ENCODE assay signal across 20 mouse cellular contexts in the genomic region with DNA sequence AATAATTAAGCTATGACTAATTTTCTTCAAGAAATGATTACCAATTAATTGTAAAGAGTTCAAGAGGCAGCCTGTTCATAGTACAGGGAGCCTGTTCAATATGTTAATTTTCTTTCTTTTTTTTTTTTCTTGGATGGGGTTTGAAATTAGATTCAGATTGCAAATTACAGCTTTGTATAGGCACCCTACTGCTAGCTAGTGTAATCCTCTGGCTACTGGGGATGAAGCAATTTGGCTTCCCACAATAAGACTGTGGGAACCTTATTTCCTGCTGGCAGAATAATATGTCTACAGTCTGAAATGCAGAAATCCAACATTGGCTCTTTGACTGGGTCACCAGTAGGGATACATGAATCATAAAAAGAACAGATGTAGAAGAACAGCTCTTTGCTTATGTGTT.
A peak's percentile ranks its signal among the peaks of the same experiment; 100 is the strongest.
DNase-seq lines count a peak whose midpoint lies in the region; ATAC-seq and TF ChIP-seq lines count a peak whose summit lies in the region.
"Had no signal": no experiment of that assay in that cellular context is flagged by ENCODE, and none has a peak within 500 bp of the region (broad histone marks: within the 10 kb centered on the region; RNA-seq: fewer than 3 reads in every experiment).

No protein-coding gene starts in this region.

- H3K36me3 ChIP-seq in hindbrain, embryonic 13.5 days, result no peaks in the 10 kb centered on the region
- H3K36me3 ChIP-seq in hindbrain, embryonic 11.5 days (ENCODE audit: control insufficient read depth, insufficient read depth, low read length), result no peaks in the 10 kb centered on the region
- no peaks in the 10 kb centered on the region for H3K36me3 ChIP-seq in forebrain, embryonic 14.5 days (ENCODE audit: control insufficient read depth, insufficient read depth, low read length)
- no peaks in the 10 kb centered on the region for H3K36me3 ChIP-seq in hindbrain, embryonic 16.5 days (ENCODE audit: control insufficient read depth, insufficient read depth, low read length)
- no peaks in the 10 kb centered on the region for H3K36me3 ChIP-seq in midbrain, postnatal 0 days (ENCODE audit: insufficient read depth, low read length)
- H3K36me3 ChIP-seq: embryonic facial prominence, embryonic 15.5 days; liver, embryonic 12.5 days had no signal

- ATAC-seq in hindbrain, embryonic 13.5 days (ENCODE audit: low FRiP score), result peak; percentile 71; the same call in 1 of the 2 replicates
- ATAC-seq in hindbrain, embryonic 11.5 days (ENCODE audit: low FRiP score), result no peak
- ATAC-seq in forebrain, embryonic 14.5 days, result peak; percentile 74
- peak; percentile 71 for ATAC-seq in hindbrain, embryonic 16.5 days
- no peak for ATAC-seq in midbrain, postnatal 0 days (ENCODE audit: low FRiP score)
- no peak for ATAC-seq in inflammation-experienced regulatory T-cells, adult 6 months
- ATAC-seq in activated CD4-positive, CD25-positive, alpha-beta regulatory T cell, adult 4 months, result no peak
- ATAC-seq: liver, embryonic 12.5 days had no signal

- H3K27ac ChIP-seq in hindbrain, embryonic 13.5 days, result no peak overlapping the region
- no peak overlapping the region for H3K27ac ChIP-seq in hindbrain, embryonic 11.5 days (ENCODE audit: low read depth, low read length)
- no peak overlapping the region for H3K27ac ChIP-seq in forebrain, embryonic 14.5 days (ENCODE audit: low read depth, low read length)
- H3K27ac ChIP-seq in hindbrain, embryonic 16.5 days (ENCODE audit: low read depth, low read length), result no peak overlapping the region
- H3K27ac ChIP-seq in midbrain, postnatal 0 days (ENCODE audit: low read depth, low read length), result no peak overlapping the region
- H3K27ac ChIP-seq: embryonic facial prominence, embryonic 15.5 days; gastrocnemius, adult 2 months; left cerebral cortex, adult 2 months; liver, embryonic 12.5 days had no signal

- H3K4me2 ChIP-seq in hindbrain, embryonic 13.5 days, result no peak overlapping the region
- no peak overlapping the region for H3K4me2 ChIP-seq in hindbrain, embryonic 11.5 days (replicated peaks; ENCODE audit: low read depth, low read length)
- H3K4me2 ChIP-seq in forebrain, embryonic 14.5 days (ENCODE audit: low read length), result no peak overlapping the region
- H3K4me2 ChIP-seq in hindbrain, embryonic 16.5 days (ENCODE audit: low read length), result no peak overlapping the region
- no peak overlapping the region for H3K4me2 ChIP-seq in midbrain, postnatal 0 days (ENCODE audit: low read depth, low read length, poor library complexity, severe bottlenecking)
- H3K4me2 ChIP-seq: embryonic facial prominence, embryonic 15.5 days; heart, embryonic 11.5 days; liver, embryonic 12.5 days; lung, embryonic 14.5 days had no signal

- H3K4me3 ChIP-seq in hindbrain, embryonic 13.5 days, result no peak overlapping the region
- no peak overlapping the region for H3K4me3 ChIP-seq in hindbrain, embryonic 11.5 days (ENCODE audit: low read depth, low read length)
- no peak overlapping the region for H3K4me3 ChIP-seq in forebrain, embryonic 14.5 days (ENCODE audit: low read depth, low read length)
- H3K4me3 ChIP-seq in hindbrain, embryonic 16.5 days (ENCODE audit: low read length), result no peak overlapping the region
- H3K4me3 ChIP-seq in midbrain, postnatal 0 days (ENCODE audit: low read depth, low read length), result no peak overlapping the region
- H3K4me3 ChIP-seq: embryonic facial prominence, embryonic 15.5 days; gastrocnemius, adult 2 months; left cerebral cortex, adult 2 months; liver, embryonic 12.5 days had no signal

- H3K9ac ChIP-seq in hindbrain, embryonic 13.5 days, result no peak overlapping the region
- H3K9ac ChIP-seq in hindbrain, embryonic 11.5 days (ENCODE audit: low read depth, low read length), result no peak overlapping the region
- no peak overlapping the region for H3K9ac ChIP-seq in forebrain, embryonic 14.5 days (ENCODE audit: low read length)
- H3K9ac ChIP-seq in hindbrain, embryonic 16.5 days (ENCODE audit: low read depth, low read length), result no peak overlapping the region
- H3K9ac ChIP-seq in midbrain, postnatal 0 days (replicated peaks; ENCODE audit: low read length, poor library complexity, severe bottlenecking), result no peak overlapping the region
- H3K9ac ChIP-seq: embryonic facial prominence, embryonic 15.5 days; liver, embryonic 12.5 days; lung, embryonic 14.5 days had no signal

- no peak for DNase-seq in hindbrain, embryonic 11.5 days (ENCODE audit: low spot score)
- DNase-seq in forebrain, embryonic 14.5 days (ENCODE audit: low spot score), result peak; percentile 73
- peak; percentile 52 for DNase-seq in midbrain, postnatal 0 days (ENCODE audit: low spot score)
- no peak for DNase-seq in heart, postnatal 4 days
- DNase-seq: cerebellum, postnatal 25 days; gastrocnemius, adult 2 months; heart, postnatal 10 days; kidney, adult 9 months; kidney, postnatal 25 days; lung, embryonic 14.5 days; lung, postnatal 36 days; thymus, postnatal 4 days had no signal

- H3K9me3 ChIP-seq in hindbrain, embryonic 13.5 days, result no peaks in the 10 kb centered on the region
- H3K9me3 ChIP-seq in hindbrain, embryonic 11.5 days (ENCODE audit: control insufficient read depth, low read length), result no peaks in the 10 kb centered on the region
- H3K9me3 ChIP-seq in forebrain, embryonic 14.5 days (replicated peaks; ENCODE audit: control insufficient read depth, low read length), result no peaks in the 10 kb centered on the region
- H3K9me3 ChIP-seq in hindbrain, embryonic 16.5 days (ENCODE audit: control insufficient read depth, low read length), result no peaks in the 10 kb centered on the region
- no peaks in the 10 kb centered on the region for H3K9me3 ChIP-seq in midbrain, postnatal 0 days (ENCODE audit: low read length)
- H3K9me3 ChIP-seq: embryonic facial prominence, embryonic 15.5 days; liver, embryonic 12.5 days had no signal

- TF ChIP-seq CTCF in midbrain, postnatal 0 days (IDR thresholded peaks at IDR 0.05), result no peak

- H3K4me1 ChIP-seq in hindbrain, embryonic 13.5 days (replicated peaks), result no peaks in the 10 kb centered on the region
- H3K4me1 ChIP-seq in hindbrain, embryonic 11.5 days (replicated peaks; ENCODE audit: control insufficient read depth, insufficient read depth, low read length), result no peaks in the 10 kb centered on the region
- H3K4me1 ChIP-seq in forebrain, embryonic 14.5 days (ENCODE audit: control insufficient read depth, insufficient read depth, low read length), result no peaks in the 10 kb centered on the region; the same call in 1 of the 2 replicates
- H3K4me1 ChIP-seq in hindbrain, embryonic 16.5 days (ENCODE audit: control insufficient read depth, insufficient read depth, low read depth, low read length), result no peaks in the 10 kb centered on the region
- H3K4me1 ChIP-seq in midbrain, postnatal 0 days (ENCODE audit: insufficient read depth, low read length), result no peaks in the 10 kb centered on the region
- H3K4me1 ChIP-seq: embryonic facial prominence, embryonic 15.5 days; liver, embryonic 12.5 days had no signal

- H3K27me3 ChIP-seq in hindbrain, embryonic 13.5 days, result no peaks in the 10 kb centered on the region
- H3K27me3 ChIP-seq in hindbrain, embryonic 11.5 days (ENCODE audit: control insufficient read depth, insufficient read depth, low read length), result no peaks in the 10 kb centered on the region
- H3K27me3 ChIP-seq in forebrain, embryonic 14.5 days (replicated peaks; ENCODE audit: control insufficient read depth, insufficient read depth, low read length), result no peaks in the 10 kb centered on the region
- H3K27me3 ChIP-seq in hindbrain, embryonic 16.5 days (replicated peaks; ENCODE audit: control insufficient read depth, insufficient read depth, low read length), result no peaks in the 10 kb centered on the region
- H3K27me3 ChIP-seq in midbrain, postnatal 0 days (ENCODE audit: insufficient read depth, low read length), result no peaks in the 10 kb centered on the region
- H3K27me3 ChIP-seq: embryonic facial prominence, embryonic 15.5 days; liver, embryonic 12.5 days had no signal

Comparison
In these comparisons a context has a peak if more than half of its experiments do, and no peak if none do; other contexts are left out.
1. ATAC-seq: peak in hindbrain, embryonic 13.5 days (single experiment), forebrain, embryonic 14.5 days (single experiment) and hindbrain, embryonic 16.5 days (single experiment); none in hindbrain, embryonic 11.5 days (single experiment), midbrain, postnatal 0 days (single experiment), inflammation-experienced regulatory T-cells, adult 6 months (single experiment) and activated CD4-positive, CD25-positive, alpha-beta regulatory T cell, adult 4 months (single experiment).
2. DNase-seq: peak in forebrain, embryonic 14.5 days (single experiment) and midbrain, postnatal 0 days (single experiment); none in hindbrain, embryonic 11.5 days (single experiment) and heart, postnatal 4 days (single experiment).